Mouse (Mus musculus): ENCODE results near the gene Sparcl1.

GRCm38 (mm10) chr5:104085366-104085765 is 28.2 kb downstream of the Sparcl1 start:
- TF ChIP-seq CTCF (IDR thresholded peaks at IDR 0.05; ENCODE audit: control insufficient read depth, insufficient read depth, insufficient read length) (no peak), MYOG (IDR thresholded peaks at IDR 0.05; ENCODE audit: control insufficient read depth, extremely low read depth, insufficient read length) (no peak), MYOD1 (IDR thresholded peaks at IDR 0.05; ENCODE audit: control insufficient read depth, insufficient read length, low read depth) (no peak), USF1 (IDR thresholded peaks at IDR 0.05; ENCODE audit: low read depth) (no peak)

Measured in C2C12 (cell line).